Mouse (Mus musculus): Measurements from ENCODE around the gene Psme2. TPM values are rescaled to one million over a fixed set of nuclear protein-coding genes. Genes with fewer than 3 reads are reported as not detected.

Psme2 gene
- polyA plus RNA-seq (2015; fragmentation: Nextera tagmentation; extraction: Ambion mirVana): 343 and 366 TPM in 2 replicates

DNA sequence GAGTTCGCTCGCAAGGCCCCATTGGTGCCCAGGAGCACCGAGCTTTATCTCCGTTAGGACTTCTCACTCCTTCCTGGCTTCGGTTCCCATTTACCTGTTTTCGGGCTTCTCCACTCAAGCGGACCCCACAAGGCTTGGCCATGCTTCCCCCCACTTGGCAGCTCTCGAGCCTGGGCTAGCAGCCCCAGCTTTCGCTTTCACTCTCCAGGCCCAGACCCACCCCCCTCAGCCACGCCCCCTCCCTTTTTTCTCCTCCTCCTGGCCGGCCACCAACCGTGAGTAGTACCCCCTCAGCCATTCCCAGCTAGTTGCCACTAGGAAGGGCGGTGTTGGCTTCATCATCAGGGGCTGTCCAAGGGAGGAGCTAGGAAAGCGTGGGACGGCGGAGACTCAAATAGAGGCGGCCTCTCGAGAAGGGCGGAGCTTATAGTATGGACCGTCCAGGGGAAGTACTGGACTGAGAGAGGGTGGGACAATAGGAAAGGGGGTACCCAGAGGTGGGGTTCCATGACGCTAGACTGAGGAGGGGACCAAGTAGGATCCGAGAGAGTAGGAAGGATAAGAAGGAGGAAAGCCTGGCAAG is at the start of gene Psme2:
Gene Psme2, minus strand, starts transcription at position 366 of the 583 bp plus-strand sequence.
- under 1% methylated on average over 22 of the region's 22 CpGs for WGBS
- peaks cover 20% of the 10 kb centered on the region for H3K4me1 ChIP-seq (replicated peaks)

GRCm38 (mm10) chr14:55637795-55638194 is 46.9 kb upstream of the Psme2 start, which contains the start of gene Gm49378:
Gm49378 (minus strand) TSS chr14:55637895.
- Histone ChIP-seq H3K36me3 (peaks cover 47% of the 10 kb centered on the region), H3K4me2 (replicated peaks) (no peak within 1 kb of the TSS), H3K4me3 (replicated peaks) (no peak within 1 kb of the TSS), H3K4me1 (replicated peaks) (peaks cover 6% of the 10 kb centered on the region), H3K27ac (no peak within 1 kb of the TSS), H3K27me3 (replicated peaks) (no peaks in the 10 kb centered on the region), H3K9me3 (no peaks in the 10 kb centered on the region), H3K9ac (no peak within 1 kb of the TSS)
- ATAC-seq: no peak
- WGBS: 94% methylated on average over 9 of the region's 9 CpGs

More for the DNA sequence above, at the start of gene Psme2:
- H3K27ac ChIP-seq: peak within 1 kb of the TSS; percentile 98
- peak within 1 kb of the TSS; percentile 91 for H3K9ac ChIP-seq
- no peaks in the 10 kb centered on the region for H3K27me3 ChIP-seq (replicated peaks)
- H3K36me3 ChIP-seq: peaks cover 12% of the 10 kb centered on the region
- peak; percentile 96 for ATAC-seq
- H3K9me3 ChIP-seq: no peaks in the 10 kb centered on the region
- H3K4me2 ChIP-seq (replicated peaks): peak within 1 kb of the TSS; percentile 85
- peak within 1 kb of the TSS; percentile 90 for H3K4me3 ChIP-seq (replicated peaks)

GRCm38 (mm10) chr14:55635523-55636007 is 44.7 kb upstream of the Psme2 start, which contains the start of gene Ipo4:
Ipo4 (minus strand) TSS chr14:55635957.
- Histone ChIP-seq H3K27ac (peak within 1 kb of the TSS; percentile 60), H3K4me2 (replicated peaks) (peak within 1 kb of the TSS; percentile 94), H3K9ac (peak within 1 kb of the TSS; percentile 58), H3K27me3 (replicated peaks) (no peaks in the 10 kb centered on the region), H3K36me3 (peaks cover 59% of the 10 kb centered on the region), H3K4me3 (replicated peaks) (peak within 1 kb of the TSS; percentile 63), H3K9me3 (no peaks in the 10 kb centered on the region), H3K4me1 (replicated peaks) (no peaks in the 10 kb centered on the region)
- WGBS: 1% methylated on average over 33 of the region's 33 CpGs
- ATAC-seq: peak; percentile 93

GRCm38 (mm10) chr14:55634874-55635522 is 44.1 kb upstream of the Psme2 start:
- Histone ChIP-seq H3K4me3 (replicated peaks) (peak overlapping the region; percentile 63), H3K9me3 (no peaks in the 10 kb centered on the region), H3K4me2 (replicated peaks) (peak overlapping the region; percentile 94), H3K27ac (peak overlapping the region; percentile 60), H3K4me1 (replicated peaks) (no peaks in the 10 kb centered on the region), H3K9ac (peak overlapping the region; percentile 58), H3K36me3 (peaks cover 60% of the 10 kb centered on the region), H3K27me3 (replicated peaks) (no peaks in the 10 kb centered on the region)
- ATAC-seq: peak; percentile 67
- WGBS: 3% methylated on average over 23 of the region's 23 CpGs

GRCm38 (mm10) chr14:55629312-55629711 is 38.4 kb upstream of the Psme2 start:
- Histone ChIP-seq H3K9me3 (no peaks in the 10 kb centered on the region), H3K4me3 (replicated peaks) (no peak overlapping the region), H3K4me1 (replicated peaks) (no peaks in the 10 kb centered on the region), H3K9ac (no peak overlapping the region), H3K27ac (no peak overlapping the region), H3K4me2 (replicated peaks) (no peak overlapping the region), H3K27me3 (replicated peaks) (no peaks in the 10 kb centered on the region), H3K36me3 (peaks cover 74% of the 10 kb centered on the region)
- ATAC-seq: no peak; the same call in 1 of the 2 replicates
- 55% methylated on average over 5 of the region's 5 CpGs for WGBS

DNA sequence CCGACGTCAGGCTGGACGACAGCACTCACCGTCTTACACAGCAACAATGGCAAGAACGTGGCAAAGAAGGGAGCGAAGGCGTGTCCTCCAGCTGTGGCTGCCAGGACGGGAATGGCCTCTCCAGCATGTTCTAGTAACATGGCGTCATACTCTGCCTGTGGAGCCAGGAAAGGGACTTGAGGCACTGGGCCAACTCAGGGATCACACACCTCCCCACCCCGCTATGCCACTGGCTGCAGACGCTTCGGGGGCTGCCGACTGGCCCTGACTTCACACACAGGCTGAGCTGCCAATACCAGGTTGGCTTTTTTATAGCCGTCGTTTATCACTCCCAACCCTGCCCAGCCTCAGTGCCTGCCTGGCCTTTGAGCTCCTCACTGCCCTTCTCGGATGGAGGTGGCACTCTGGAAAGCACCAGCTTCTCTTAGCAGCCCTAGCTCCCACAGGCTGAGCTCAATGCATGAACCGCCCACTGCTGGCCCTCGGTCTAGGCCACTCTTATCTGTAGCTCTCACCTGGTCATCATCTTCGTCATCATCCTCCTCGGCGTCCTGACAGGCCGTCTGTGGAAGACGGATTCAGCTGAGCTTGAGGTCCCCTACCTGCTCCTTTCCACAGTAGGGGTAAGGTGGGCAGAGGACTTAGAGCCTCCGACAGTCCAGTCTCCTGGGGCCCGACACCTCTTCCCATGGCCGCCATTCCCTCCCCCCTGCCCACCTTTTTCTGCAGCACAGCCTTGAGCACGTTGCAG is 37.3 kb upstream of the Psme2 start:
- no peaks in the 10 kb centered on the region for H3K4me1 ChIP-seq (replicated peaks)
- no peaks in the 10 kb centered on the region for H3K9me3 ChIP-seq
- H3K27me3 ChIP-seq (replicated peaks): no peaks in the 10 kb centered on the region
- H3K4me3 ChIP-seq (replicated peaks): no peak overlapping the region
- 83% methylated on average over 27 of the region's 27 CpGs for WGBS
- H3K4me2 ChIP-seq (replicated peaks): no peak overlapping the region
- H3K27ac ChIP-seq: no peak overlapping the region
- peaks cover 70% of the 10 kb centered on the region for H3K36me3 ChIP-seq
- ATAC-seq: no peak
- no peak overlapping the region for H3K9ac ChIP-seq

DNA sequence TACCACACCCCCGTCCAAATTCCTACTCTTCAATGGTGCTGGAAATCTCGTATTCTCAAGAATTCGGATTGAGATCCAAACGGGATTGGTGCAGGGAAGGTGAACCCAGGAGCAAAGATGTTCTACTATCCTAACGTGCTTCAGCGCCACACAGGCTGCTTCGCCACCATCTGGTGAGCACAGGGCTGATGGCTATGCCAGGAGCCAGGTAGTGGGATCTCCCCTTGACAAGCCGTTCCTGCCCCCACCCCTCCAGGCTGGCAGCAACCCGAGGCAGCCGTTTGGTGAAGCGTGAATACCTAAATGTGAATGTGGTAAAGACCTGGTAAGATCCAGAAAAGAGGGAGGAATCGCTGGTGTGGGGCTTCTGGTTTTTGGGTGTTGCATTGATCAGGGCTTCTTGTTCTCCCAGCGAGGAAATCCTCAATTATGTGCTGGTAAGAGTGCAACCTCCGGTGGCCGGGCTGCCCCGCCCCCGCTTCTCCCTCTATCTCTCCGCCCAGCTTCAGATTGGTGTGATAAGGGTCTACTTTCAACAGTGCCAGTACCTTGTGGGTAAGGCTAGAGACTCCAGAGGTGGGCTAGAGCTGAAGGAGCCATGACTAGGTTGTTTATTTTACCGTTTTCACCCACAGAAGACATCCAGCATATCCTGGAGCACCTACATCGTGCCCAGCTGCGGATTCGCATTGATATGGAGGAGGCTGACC is 27.7 kb upstream of the Psme2 start:
- 32% methylated on average over 22 of the region's 22 CpGs for WGBS
- Histone ChIP-seq H3K4me1 (replicated peaks) (peaks cover 4% of the 10 kb centered on the region; the same call in 1 of the 2 replicates), H3K9ac (peak overlapping the region; percentile 32; the same call in 1 of the 2 replicates), H3K36me3 (no peaks in the 10 kb centered on the region), H3K4me3 (replicated peaks) (peak overlapping the region; percentile 23), H3K27ac (no peak overlapping the region), H3K4me2 (replicated peaks) (peak overlapping the region; percentile 52), H3K9me3 (no peaks in the 10 kb centered on the region), H3K27me3 (replicated peaks) (no peaks in the 10 kb centered on the region)
- peak; percentile 41; the same call in 1 of the 2 replicates for ATAC-seq

DNA sequence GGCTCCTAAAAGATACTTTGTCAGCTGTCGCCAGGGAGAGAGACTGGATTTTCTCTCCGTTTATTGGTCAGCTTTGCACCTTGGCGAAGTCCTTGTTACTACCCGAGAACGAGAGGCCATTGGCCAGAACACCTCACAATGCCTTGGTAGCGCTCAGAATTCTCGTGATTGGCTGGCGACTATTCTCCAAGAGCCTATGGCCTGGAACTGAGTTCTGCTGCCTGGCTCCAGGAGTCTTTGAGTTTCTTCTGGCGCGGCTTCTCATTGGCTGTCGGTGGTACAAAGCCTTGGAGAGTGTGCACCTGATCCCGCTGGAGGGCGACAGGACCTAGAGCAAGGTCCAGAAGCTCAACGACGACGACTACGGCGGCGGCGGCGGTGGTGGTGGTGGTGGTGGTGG is 26.9 kb upstream of the Psme2 start, which contains the start of gene Rec8:
Gene Rec8, plus strand, starts transcription at position 216 of the 400 bp plus-strand sequence.
- no peak within 1 kb of the TSS for H3K27ac ChIP-seq
- WGBS: 13% methylated on average over 21 of the region's 21 CpGs
- peak within 1 kb of the TSS; percentile 52 for H3K4me2 ChIP-seq (replicated peaks)
- H3K9me3 ChIP-seq: no peaks in the 10 kb centered on the region
- H3K4me1 ChIP-seq (replicated peaks): peaks cover 4% of the 10 kb centered on the region; the same call in 1 of the 2 replicates
- H3K4me3 ChIP-seq (replicated peaks): peak within 1 kb of the TSS; percentile 23
- no peaks in the 10 kb centered on the region for H3K36me3 ChIP-seq
- H3K9ac ChIP-seq: peak within 1 kb of the TSS; percentile 32; the same call in 1 of the 2 replicates
- ATAC-seq: peak; percentile 90
- H3K27me3 ChIP-seq (replicated peaks): no peaks in the 10 kb centered on the region

- H3K36me3 ChIP-seq: no peaks in the 10 kb centered on the region
- 81% methylated on average over 2 of the region's 2 CpGs for WGBS
- H3K9me3 ChIP-seq: no peaks in the 10 kb centered on the region
- no peak overlapping the region for H3K9ac ChIP-seq
- peaks cover 4% of the 10 kb centered on the region; the same call in 1 of the 2 replicates for H3K4me1 ChIP-seq (replicated peaks)
- H3K27me3 ChIP-seq (replicated peaks): no peaks in the 10 kb centered on the region
- no peak for ATAC-seq
- H3K4me3 ChIP-seq (replicated peaks): no peak overlapping the region
- no peak overlapping the region for H3K27ac ChIP-seq
- no peak overlapping the region for H3K4me2 ChIP-seq (replicated peaks)
Observed at GRCm38 (mm10) chr14:55616844-55617243, 25.9 kb upstream of the Psme2 start.

- no peaks in the 10 kb centered on the region for H3K36me3 ChIP-seq
- no peak overlapping the region for H3K27ac ChIP-seq
- no peak overlapping the region for H3K9ac ChIP-seq
- H3K9me3 ChIP-seq: no peaks in the 10 kb centered on the region
- H3K4me1 ChIP-seq (replicated peaks): peaks cover 4% of the 10 kb centered on the region; the same call in 1 of the 2 replicates
- no peak overlapping the region for H3K4me3 ChIP-seq (replicated peaks)
- no peak overlapping the region for H3K4me2 ChIP-seq (replicated peaks)
- WGBS: 37% methylated on average over 2 of the region's 2 CpGs
- H3K27me3 ChIP-seq (replicated peaks): no peaks in the 10 kb centered on the region
- ATAC-seq: no peak
Observed at GRCm38 (mm10) chr14:55615876-55616275, 25.0 kb upstream of the Psme2 start.

GRCm38 (mm10) chr14:55614565-55615178 is 23.8 kb upstream of the Psme2 start:
- Histone ChIP-seq H3K27ac (no peak overlapping the region), H3K4me2 (replicated peaks) (no peak overlapping the region), H3K9me3 (no peaks in the 10 kb centered on the region), H3K4me3 (replicated peaks) (no peak overlapping the region), H3K36me3 (0 out of 2 replicates have a peak, but pooled peaks cover 3% of the 10 kb centered on the region), H3K4me1 (replicated peaks) (peaks cover 4% of the 10 kb centered on the region; the same call in 1 of the 2 replicates), H3K27me3 (replicated peaks) (no peaks in the 10 kb centered on the region), H3K9ac (no peak overlapping the region)
- ATAC-seq: no peak
- 76% methylated on average over 7 of the region's 7 CpGs for WGBS
